Mouse (Mus musculus): ENCODE data around the gene Sema5a.

GRCm38 (mm10) chr15:32568181-32568857, 323.7 kb downstream of the Sema5a start:
- TF ChIP-seq POLR2A (IDR thresholded peaks at IDR 0.05; ENCODE audit: borderline replicate concordance, control insufficient read depth, low read depth, low read length), result no peak
- no peak for TF ChIP-seq CTCF (IDR thresholded peaks at IDR 0.05; ENCODE audit: control insufficient read depth, insufficient read depth, low read length)
